Mouse (Mus musculus): ENCODE measurements around the gene Dcpp3. TPM values are rescaled to one million over a fixed set of nuclear protein-coding genes. Genes with fewer than 3 reads are reported as not detected.
"Not testable (repeated sequence)": the region's sequence is repeated elsewhere in the genome, so short reads cannot be mapped to it uniquely, and the experiment has no call there.

Gene Dcpp3
- total RNA-seq (2015; ENCODE audit: low replicate concordance) (not detected in 2 replicates), total RNA-seq (2017; ENCODE audit: low replicate concordance) (not detected in 2 replicates)

DNA sequence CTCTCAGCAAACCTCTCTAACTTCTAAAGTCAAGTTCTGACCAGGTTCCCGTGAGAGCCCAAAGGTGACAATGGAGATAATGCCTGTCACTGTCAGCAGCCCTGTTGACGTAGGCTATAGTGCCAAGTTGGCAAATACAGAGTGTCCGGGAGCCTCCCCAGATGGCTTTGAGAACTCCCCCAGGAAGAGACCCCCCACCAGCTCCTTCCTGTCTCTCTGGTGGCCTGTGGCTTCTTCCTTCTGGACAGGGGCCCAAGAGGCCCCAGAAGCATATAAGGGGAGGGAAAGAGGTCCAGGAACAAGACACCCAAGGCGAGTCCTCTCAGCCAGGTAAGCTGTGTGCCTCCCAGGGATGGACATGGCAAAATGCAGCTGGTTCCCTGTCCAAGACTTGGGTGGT, at the start of gene Dcpp3:
TSS of gene Dcpp3 (plus strand) at position 301 of the 400 bp plus-strand sequence.
- not testable (repeated sequence) for ATAC-seq (replicated peaks; ENCODE audit: low FRiP score, poor library complexity, severe bottlenecking)

DNA sequence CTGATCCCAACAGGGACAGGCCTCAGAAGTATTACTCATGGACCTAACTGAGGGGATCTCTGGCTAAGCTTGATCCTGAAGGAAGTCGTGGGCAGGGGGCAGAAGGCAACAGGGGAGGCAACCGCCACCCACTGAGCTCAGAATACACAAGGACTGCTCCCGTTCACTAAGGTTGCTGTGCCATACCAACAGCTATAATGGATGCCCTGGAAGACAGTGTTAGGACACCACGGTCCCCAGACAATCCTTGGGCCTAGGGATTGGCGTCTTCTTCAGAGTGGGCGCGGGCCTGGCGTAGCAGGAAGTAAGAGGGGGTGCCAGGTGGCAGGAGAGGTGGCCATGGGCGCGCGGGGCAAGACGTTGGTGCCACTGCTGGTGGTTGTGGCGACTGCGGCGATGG, 49.5 kb upstream of the Dcpp3 start, which contains the start of gene Prss21:
TSS of gene Prss21 (plus strand) at position 301 of the 400 bp plus-strand sequence.
- no peak for ATAC-seq (replicated peaks; ENCODE audit: low FRiP score, poor library complexity, severe bottlenecking)

DNA sequence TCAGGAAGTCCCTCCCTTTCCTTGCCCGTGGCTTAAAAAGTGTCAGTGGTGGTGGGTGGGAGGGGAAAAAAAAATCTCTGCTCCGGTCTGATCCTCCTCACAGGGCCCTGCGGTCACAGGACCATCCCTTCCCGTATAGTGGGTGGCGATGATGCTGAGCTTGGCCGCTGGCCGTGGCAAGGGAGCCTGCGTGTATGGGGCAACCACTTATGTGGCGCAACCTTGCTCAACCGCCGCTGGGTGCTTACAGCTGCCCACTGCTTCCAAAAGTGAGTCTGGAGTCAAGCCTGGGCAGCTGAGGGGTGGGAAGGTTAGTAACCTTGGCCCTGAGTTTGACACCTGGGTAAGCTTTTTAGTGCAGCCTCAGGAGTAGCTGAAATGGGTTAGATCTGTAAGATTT, 48.7 kb upstream of the Dcpp3 start:
- no peak for ATAC-seq (replicated peaks; ENCODE audit: low FRiP score, poor library complexity, severe bottlenecking)

DNA sequence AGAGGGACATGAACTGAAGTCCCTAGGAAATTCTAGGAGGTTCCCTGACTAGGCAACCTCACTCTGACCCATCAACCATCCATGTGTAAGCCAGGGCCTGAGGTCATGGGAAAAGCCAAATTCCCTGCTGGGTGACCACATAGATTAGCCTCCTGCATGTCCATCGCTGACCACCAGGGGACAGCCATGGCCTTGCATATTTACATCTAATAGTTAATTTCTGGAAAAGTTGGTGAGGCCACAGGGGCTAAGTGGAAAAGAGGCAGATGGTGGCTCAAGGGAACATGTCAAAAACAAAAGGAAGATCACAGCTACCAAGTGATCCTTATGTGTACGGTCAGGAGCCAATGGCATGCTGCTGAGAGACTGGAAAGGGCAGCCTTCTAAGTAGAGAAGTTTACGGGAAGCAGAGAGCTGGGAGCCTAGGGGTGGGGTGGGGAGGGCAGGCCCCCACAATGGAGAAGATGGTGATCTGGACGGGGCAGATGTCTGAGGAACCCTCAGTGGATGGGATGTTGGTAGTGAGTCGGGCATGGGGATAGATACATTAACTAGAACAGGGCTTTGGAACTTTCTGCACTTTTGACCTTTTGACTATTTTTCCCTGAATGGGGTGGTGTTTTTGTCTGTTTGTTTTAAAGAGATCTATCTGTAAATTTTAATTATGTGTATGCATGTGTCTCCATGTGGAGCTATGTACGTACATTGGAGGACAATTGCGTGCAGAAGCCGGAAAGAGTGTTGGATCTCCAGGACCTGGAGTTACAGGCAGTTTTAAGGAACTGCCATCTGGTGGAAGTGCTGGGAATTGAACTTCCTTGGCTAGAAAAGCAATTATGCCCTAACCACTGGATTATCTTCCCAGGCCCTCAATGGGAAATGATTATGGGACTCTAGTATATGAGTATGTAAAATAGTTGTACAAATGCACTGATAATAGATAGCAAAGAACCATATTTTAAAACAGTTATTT, 43.1 kb upstream of the Dcpp3 start:
- no peak for ATAC-seq (replicated peaks; ENCODE audit: low FRiP score, poor library complexity, severe bottlenecking)

DNA sequence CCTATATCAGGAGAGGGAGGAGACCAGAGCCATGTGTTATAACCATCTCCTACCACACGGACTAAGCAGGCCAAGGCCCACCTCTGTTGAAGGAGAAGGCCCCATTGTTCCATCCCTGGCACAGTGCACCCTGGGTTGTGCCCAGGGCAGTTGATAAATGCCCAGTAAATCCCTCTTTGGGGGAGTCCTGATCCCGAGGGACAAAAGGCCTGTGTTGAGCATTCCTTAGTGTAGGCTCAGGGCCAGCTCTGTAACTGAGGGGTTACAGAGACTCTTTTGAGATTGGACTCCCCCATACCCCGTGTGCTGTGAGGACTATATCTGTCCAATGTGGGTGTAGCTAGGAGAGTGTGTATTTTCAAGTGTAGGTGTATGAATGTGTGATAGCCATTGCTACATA, 40.5 kb upstream of the Dcpp3 start:
- no peak for ATAC-seq (replicated peaks; ENCODE audit: low FRiP score, poor library complexity, severe bottlenecking)

DNA sequence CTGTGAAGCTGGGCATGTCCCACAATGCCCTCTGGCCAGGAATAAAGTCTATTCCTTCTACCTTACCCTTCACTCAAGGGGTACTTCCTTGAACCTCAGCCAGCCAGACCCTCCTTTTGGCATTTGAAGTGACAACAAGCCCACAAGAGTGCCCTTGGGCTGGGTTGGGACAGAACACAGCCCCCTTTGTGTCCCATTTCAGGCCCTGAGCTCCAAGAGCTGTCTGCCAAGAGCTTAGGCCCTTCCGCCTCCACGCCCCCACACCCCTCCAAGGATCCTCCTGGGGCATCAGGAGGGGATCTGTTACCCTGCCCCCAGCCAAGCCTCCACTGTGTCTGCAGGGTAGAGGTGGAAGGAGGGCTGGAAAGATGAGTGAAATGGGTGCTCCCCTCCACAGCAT, 40.1 kb upstream of the Dcpp3 start:
- ATAC-seq (replicated peaks; ENCODE audit: low FRiP score, poor library complexity, severe bottlenecking), result no peak

DNA sequence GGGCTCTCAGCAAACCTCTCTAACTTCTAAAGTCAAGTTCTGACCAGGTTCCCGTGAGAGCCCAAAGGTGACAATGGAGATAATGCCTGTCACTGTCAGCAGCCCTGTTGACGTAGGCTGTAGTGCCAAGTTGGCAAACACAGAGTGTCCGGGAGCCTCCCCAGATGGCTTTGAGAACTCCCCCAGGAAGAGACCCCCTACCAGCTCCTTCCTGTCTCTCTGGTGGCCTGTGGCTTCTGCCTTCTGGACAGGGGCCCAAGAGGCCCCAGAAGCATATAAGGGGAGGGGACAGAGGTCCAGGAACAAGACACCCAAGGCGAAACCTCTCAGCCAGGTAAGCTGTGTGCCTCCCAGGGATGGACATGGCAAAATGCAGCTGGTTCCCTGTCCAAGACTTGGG, 36.7 kb upstream of the Dcpp3 start, which contains the start of the genes Dcpp1 and Dcpp2:
TSS of gene Dcpp1 (plus strand) at position 301 of the 400 bp plus-strand sequence.
TSS of gene Dcpp2 (plus strand) at position 305 of the 400 bp plus-strand sequence.
- ATAC-seq (replicated peaks; ENCODE audit: low FRiP score, poor library complexity, severe bottlenecking), result not testable (repeated sequence)

DNA sequence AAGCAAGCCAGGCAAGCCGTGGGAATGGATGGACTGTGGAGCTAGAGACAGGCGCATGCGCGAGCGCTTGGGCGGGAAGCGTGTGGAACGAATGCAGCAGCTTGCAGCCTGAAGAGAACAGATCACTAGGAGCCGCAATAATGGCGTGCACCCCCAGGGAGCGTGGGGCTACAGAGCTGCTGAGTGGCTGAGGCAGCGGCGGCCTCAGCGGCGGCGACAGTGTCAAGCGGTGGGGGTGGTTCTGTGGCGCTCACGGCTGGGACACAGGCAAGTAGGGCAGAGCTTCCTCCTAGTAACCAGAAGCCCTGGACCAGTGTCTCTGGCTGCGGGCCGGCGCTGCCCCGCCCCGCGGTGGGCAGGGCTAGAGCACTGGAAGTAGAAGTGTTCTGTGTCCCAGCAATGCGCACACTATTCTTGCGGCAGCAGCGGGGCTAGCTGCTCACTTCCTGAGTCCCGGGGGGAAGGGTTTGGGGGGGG, 7.3 kb downstream of the Dcpp3 start:
- ATAC-seq (replicated peaks; ENCODE audit: low FRiP score, poor library complexity, severe bottlenecking), result peak; percentile 86

DNA sequence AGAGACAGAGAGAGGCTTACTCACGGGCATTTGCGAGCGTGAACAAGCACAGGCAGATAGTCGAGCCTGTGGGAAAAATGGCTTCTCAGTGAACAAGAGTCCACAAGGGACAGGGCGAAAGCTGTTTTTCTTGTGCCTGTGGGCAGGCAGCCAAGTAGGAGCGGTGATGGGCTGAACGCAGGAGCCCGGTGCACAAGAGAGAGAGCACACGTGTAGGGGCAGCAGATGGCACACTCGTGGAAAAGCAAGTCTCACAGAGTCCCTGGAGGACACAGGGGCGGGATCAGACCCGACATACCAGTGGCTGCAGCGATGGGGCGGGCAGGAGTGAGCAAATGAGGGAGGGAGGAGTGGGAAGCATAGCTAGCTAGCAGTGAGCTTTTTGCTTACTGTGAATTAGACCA, 7.8 kb downstream of the Dcpp3 start:
- ATAC-seq (replicated peaks; ENCODE audit: low FRiP score, poor library complexity, severe bottlenecking), result no peak

DNA sequence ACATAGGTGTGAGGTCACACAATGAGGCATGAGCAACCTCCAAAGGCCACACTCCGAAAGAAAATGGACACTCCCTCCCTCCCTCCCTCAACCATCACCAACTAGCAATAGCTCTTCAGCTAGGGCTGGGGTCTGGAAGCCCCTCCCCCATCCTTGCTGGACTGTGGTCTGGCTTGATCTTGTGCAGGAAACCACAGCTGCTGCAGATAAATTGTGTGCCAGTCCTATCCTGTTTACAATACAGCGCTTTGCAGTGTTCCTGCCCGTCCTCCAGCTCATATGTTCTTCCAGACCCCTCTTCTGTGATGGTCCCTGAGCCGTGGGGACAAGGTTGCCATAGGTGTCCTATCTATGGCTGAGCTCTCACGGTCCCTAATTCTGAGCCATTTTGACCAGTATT, 13.9 kb downstream of the Dcpp3 start:
- ATAC-seq (replicated peaks; ENCODE audit: low FRiP score, poor library complexity, severe bottlenecking), result no peak

DNA sequence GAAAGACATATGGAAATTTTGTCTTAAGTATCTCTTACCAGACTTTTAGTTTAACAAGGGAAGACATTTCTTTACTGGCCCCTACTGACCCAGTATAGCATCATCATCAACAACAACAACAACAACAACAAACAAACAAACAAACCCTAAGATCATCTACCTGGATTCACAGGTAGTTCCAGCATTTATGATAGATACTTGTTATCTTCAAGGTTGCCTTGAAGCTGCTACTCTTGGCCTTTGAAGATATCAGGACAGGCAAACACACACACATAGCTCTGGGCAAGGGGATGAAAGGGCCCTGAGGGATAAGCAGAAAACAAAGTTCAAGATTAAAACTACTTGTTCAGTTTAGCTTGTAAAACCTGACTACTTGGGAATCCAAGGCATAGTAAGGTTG, 24.1 kb downstream of the Dcpp3 start, which contains the start of gene Sbp:
TSS of gene Sbp (plus strand) at position 301 of the 400 bp plus-strand sequence.
- ATAC-seq (replicated peaks; ENCODE audit: low FRiP score, poor library complexity, severe bottlenecking), result no peak

DNA sequence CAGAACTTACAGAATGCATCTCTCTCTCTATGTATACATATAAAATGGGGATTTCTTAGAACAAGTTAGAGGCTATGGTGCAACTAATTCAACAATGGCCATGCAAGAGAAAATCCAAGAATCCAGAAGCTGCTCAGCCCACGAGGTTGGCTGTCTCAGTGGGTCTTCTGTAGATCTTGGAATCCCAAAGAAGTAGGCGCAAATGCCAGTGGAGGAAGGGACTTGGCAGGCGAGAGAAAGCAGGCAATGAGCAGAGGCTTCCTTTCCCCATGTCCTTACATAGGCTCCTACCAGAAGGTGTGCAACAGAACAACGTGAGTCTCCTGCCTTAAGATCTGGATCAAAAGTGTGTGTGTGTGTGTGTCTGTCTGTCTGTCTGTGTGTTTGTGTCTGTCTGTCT, 30.2 kb downstream of the Dcpp3 start:
- not testable (repeated sequence) for ATAC-seq (replicated peaks; ENCODE audit: low FRiP score, poor library complexity, severe bottlenecking)

DNA sequence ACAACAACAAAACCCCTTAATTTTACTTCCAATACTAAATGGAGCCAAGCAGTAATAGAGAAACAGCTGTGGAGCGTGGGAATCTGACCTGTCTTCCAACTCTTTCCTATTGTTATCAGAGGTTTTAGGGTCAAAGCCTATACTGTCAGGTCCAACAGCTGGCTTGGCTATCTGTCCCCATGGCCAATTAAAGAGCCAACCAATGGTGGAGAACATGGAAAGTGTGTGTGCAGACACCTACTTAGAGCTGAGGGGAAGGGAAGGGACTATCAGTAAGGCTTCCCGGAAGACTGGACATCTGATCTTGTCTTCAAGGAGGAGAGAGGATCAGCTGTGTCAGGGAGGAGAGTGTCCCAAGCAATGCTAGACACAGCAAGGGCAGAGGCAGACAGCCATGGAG, 31.8 kb downstream of the Dcpp3 start:
- ATAC-seq (replicated peaks; ENCODE audit: low FRiP score, poor library complexity, severe bottlenecking), result no peak

DNA sequence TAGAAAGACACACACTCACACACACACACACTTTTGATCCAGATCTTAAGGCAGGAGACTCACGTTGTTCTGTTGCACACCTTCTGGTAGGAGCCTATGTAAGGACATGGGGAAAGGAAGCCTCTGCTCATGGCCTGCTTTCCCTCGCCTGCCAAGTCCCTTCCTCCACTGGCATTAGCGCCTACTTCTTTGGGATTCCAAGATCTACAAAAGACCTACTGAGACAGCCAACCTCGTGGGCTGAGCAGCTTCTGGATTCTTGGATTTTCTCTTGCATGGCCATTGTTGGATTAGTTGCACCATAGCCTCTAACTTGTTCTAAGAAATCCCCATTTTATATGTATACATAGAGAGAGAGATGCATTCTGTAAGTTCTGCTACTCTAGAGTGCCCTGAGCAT, 33.6 kb downstream of the Dcpp3 start:
- not testable (repeated sequence) for ATAC-seq (replicated peaks; ENCODE audit: low FRiP score, poor library complexity, severe bottlenecking)

DNA sequence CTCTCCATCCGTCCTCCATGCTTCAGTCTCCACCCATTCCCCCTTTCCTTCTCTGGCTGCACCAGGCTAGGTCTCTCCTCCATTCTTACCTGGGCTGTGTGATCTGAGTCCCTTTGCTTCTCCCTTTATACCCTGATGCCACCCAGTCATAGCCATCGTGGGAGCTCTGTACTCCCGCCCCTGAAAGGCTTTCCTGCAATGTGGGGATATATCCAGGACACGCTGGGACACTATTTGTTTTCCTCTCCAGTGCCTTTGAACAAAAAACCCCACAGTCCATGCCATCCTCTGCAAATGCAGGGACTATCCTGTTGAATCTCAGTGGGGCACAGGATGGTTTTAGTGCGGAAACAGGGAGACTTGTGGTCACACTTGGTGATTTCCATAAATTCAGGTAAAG, 37.9 kb downstream of the Dcpp3 start, which contains the start of gene Sbpl:
TSS of gene Sbpl (minus strand) at position 101 of the 400 bp plus-strand sequence.
- no peak for ATAC-seq (replicated peaks; ENCODE audit: low FRiP score, poor library complexity, severe bottlenecking)

DNA sequence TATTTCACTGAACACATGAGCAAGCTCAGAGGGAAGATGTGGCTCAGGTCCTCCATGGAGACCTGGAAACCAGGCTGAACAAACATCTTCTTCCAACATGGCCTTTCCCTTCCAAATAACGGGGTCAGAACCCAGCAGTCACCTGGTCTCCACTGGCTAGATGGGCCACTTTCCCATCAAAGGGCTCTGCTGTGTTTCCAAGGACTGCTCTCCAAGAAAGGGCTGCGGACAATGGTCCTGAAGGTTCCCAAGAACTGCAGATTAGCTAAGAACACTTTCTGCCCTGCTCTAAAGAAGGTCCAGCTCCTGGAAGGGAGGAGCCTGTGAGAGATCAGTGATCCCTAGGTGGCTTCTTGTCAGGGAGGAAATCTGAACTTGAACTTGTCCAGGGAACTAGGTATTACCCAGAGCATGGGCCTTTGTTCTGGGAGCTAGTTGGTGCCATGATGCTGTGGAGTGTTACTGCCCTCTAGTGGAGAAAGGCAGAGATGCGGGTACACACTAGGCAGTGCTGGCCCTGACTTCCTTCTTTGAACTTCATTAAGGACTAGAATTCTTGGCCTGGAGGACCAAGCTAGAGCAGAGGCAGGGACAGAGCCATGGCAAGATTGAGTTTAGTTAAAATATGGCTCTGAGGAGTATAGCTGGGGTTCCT, 43.0 kb downstream of the Dcpp3 start:
- peak; percentile 83 for ATAC-seq (replicated peaks; ENCODE audit: low FRiP score, poor library complexity, severe bottlenecking)

DNA sequence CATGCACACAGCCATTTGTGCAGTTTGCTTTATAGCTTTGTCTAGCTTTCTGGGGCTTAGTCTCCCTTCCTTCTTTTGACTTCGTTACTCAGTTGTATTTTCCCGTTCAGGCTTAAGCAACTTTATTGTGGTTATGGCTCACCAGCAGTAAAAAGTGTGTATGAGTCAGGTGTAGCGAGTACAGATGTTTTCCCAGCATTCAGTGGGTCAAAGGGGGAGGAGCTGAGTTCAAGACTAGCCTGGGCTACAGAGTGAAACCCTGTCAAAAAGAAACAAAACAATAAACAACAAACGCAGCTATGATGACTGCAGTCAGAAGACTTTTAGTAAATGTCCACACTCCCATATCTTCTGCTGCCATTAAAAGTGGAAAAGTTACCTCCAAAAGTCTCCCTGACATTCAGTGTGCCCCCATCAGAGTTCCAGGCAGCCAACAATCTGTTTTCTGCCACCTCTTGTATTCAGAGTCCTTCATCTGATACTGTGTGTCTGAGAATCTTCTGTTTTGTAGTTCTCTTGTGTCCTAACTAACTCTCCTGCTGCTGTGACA, 44.4 kb downstream of the Dcpp3 start:
- ATAC-seq (replicated peaks; ENCODE audit: low FRiP score, poor library complexity, severe bottlenecking), result no peak

DNA sequence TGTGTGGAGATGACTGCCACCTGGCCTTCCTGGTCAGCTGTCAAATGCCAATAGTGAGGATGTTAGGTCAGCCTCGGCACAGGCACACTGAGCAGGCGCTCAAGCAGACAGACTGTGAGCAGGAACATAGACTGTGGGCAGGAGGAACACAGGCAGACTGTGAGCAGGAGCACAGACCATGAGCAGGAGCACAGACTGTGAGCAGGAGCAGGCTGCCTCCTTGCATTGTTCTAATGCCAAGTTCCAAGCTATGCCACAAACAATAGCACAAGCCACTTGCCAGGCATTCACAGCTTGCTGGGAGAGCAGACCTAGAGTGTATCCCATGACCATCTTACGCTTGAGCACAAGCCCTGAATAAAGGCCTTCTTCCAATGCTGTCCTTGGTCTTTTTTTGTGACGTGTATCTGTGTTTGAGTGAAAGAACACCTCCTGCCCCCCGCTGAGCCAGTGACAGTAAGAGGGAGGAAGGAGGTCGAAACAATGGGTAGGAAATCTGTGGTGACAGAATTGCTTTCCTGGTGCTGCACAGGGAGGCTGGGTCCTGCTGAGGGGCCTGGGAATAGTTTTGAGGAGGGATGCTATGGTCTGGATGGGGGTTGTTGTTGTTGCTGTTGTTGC, 48.7 kb downstream of the Dcpp3 start:
- no peak for ATAC-seq (replicated peaks; ENCODE audit: low FRiP score, poor library complexity, severe bottlenecking)

DNA sequence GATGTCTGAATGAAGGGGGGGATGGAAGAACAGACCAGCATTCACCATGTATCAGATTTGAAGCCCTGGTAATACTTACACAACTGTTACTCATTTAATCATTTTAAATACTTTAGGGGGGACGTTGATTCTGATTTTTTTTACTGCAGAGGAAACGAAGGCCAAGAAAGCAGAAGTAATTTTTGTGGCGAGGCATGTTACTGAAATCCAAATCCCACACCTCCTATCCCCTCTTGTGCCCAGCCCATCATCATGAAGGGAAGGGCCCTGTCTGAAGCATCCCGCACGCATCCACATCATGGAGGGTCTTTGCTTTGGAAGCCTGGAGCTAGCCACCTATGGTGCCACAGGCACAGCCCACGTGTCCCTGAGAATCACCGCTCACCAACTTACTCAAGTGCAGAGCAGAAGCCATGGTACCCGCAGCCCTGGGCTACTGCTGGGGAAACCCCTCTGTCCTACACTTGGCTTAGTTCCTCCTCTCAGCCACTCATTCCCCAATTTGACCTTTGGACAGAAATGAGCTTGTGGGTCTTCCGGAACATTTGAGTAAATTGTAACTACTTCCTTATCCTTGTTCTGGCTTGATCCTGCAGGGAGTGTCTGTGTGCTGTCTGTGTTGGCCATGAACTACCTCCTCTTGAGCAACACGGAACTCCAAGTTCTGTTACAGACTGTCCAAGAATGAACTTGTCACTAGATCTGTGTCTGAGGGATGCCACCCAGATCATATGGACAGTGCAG, 49.6 kb downstream of the Dcpp3 start:
- ATAC-seq (replicated peaks; ENCODE audit: low FRiP score, poor library complexity, severe bottlenecking), result no peak

All from erythroblast, adult 5-6 weeks (primary cell).